Mouse (Mus musculus) lung, postnatal 10 days (tissue): Measurements from ENCODE around the gene Ryr1.
A peak's percentile ranks its signal among the peaks of the same experiment; 100 is the strongest.

ENCODE experiments used
- DNase-seq: peaks from one replicate; pipeline ENCODE4 v3.0.0; 2021

Ryr1 gene

DNA sequence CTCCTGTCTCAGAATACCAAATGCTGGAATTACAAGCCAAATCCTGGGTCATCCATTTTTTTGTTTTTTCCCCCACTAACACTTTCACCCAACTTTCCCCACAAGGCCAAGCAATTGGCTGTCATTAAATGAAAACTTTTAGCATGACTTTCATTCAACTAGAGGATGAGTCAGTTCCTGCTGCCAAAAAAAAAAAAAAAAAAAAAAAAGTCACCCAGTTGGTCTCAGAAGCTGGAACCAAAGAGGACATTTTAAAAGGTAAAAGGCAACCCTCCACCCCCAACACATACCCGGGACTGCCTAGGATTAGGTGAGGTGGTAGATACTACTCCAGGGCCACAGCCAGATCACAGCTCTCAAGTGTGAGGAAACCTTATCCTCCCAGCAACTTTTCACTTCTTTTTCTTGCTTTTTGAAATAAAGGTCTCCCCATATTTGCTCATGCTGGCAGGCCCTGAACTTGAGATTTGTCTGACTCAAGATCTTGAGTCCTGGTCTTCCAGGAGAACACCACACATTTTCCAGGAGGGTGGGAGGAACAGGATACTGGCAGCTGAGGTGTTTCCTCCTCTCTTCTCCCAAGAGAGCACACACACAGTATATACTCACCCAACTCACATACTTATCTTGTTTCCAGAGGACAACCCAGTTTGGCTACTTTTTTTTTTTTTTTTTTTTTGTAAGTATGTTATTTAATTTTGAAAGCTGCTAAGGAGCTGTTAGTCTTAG lies 166.8 kb downstream of the Ryr1 start:
- DNase-seq = no peak

DNA sequence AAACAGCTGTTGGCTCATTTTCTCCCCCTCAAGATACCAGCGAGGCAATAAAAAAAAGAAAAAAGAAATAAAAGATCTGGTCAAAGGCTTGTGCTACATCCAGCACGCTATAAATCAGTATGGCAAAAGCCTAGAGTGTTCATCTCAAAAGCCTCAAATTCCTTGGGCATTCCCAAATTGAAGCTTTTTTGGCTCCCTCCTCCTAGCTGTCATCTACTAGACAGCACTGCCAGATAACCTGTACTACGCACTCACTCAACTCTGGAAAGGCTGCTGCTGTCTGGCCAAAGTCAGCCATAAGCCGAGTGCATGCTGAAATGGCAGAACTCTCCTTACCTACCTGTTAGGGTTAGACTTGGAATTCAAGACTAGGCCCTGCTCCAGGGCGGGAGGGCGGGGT lies 167.7 kb downstream of the Ryr1 start:
- peak; percentile 40 for DNase-seq

DNA sequence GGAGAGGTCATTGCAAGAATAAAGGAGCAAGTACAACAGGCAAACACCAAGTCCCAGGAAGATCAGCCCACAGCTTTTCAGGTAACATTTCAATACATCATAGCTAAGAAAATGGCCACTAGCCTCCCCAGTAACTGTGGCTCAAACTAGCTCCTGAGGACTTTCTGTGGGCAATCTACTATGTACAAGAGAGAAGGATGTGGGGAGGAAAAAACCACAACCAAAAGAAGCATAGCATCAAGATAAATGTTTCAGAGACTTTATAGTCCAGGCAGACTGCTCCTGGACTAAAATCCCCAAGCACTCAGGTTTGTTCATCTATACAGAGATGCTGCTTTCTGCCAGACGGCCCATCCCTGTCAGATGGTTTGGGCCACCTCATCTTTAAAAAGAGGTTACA lies 168.7 kb downstream of the Ryr1 start:
- DNase-seq = no peak

GRCm38 (mm10) chr7:28955295-28955897 lies 169.6 kb downstream of the Ryr1 start:
- no peak for DNase-seq

DNA sequence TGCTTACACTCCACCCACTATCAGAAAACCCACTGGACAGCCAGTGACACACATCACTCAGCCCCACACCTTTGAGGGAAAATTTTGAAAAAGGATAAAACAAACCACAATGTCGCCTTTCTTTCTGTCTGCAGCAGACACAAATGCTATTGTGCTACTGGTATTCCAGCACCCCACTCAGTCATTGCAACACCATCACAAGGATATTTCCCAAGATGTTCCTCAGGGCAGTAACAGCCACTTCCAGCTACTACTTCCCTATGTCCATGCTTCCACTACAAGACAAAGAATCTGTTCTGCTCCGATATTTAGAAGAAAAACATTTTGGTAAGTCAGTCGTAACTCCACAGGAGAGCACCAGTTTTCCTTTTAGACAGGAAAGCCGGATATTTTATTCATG lies 170.2 kb downstream of the Ryr1 start:
- DNase-seq = no peak

DNA sequence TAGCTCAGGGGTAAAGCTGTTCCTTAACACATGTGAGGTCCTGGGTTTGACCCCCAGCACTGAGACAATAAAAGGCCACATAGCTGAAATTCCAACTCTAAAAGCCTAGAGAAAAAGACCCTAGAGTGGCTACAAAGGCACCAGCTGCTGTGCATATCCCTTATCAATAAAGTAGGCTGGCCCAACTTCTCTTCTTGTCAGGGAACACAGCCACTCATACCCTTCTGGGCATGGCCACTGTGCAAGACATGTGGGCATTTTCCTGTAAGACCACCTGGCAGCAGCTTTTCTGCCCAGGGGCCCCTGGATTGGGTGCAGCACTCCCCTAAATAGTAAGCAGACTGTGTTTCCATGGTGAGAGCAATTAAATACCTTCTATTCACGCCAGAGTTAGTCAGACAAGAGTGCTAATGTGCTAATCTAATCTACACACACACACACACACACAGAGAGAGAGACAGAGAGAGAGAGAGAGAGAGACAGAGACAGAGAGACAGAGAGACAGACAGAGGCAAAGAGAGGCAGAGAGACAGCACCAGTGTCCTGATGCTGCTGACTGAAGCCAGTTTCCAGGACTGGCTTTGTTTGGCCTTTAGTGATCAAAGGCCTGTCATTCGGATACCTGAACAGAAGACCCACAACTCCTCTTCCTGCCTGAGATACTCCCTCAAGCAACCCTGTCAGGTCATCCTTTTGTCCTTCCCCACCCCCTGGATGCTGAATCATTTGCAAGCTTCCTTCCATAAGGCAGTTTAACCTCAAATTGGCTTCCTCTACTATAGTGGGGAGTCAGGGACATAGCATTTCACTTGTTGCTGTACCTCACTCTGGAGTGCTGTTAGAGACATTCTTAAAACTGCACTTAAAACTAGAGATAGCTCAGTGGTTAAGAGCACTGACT lies 171.3 kb downstream of the Ryr1 start:
- no peak for DNase-seq
